Mouse (Mus musculus): ENCODE data around the gene Srarp. TPM values are rescaled to one million over a fixed set of nuclear protein-coding genes. Genes with fewer than 3 reads are reported as not detected.

Srarp gene
- polyA plus RNA-seq, 1 experiment from 2014 or later = not detected

DNA sequence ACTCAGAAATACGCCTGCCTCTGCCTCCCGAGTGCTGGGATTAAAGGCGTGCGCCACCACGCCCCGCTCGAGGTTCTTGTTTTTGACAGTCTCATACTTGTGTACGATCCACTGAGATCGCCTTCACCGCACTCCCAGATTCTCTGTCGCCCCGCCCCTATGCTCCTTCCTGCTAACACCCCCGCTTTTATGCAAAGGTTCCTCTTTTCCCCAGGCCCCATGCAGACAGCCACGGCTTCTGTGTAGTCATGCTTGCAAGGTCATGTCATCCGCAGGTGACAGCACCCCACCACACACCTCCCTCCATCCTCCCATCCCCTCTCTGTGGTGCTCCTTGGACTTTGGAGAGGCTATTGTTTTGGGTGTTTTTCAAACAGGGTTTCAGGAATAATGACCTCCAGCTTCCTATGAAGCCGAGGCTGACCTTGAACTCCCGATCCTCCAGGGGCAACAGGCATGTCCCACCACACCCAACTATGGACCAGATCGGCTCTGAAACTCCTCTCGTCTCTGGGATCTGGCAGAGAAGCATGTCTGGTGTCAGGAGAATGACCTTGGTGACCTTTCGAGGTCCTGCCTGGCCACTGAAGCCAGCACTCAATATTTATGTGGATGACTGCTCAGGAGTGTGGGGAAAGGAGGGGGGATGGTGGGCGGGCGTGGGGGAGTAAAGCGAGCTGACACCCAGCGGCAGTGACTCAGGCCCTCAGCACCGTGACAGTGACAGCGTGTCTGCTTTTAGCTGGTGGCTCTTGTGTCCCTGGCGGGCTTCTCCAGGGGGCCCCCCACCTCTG lies 16.3 kb downstream of the Srarp start:
- Histone ChIP-seq H3K9ac (ENCODE audit: low read depth, low read length) (no peak overlapping the region), H3K4me1 (replicated peaks; ENCODE audit: control insufficient read depth, insufficient read depth, low read length) (peaks cover 5% of the 10 kb centered on the region; the same call in 1 of the 2 replicates), H3K36me3 (ENCODE audit: control insufficient read depth, insufficient read depth) (no peaks in the 10 kb centered on the region), H3K27me3 (replicated peaks; ENCODE audit: control insufficient read depth, insufficient read depth, low read length) (no peaks in the 10 kb centered on the region), H3K9me3 (ENCODE audit: control insufficient read depth) (no peaks in the 10 kb centered on the region), H3K4me2 (replicated peaks; ENCODE audit: low read depth) (no peak overlapping the region), H3K4me3 (ENCODE audit: low read depth, low read length) (no peak overlapping the region), H3K27ac (ENCODE audit: low read depth, low read length) (no peak overlapping the region)
- TF ChIP-seq CTCF (IDR thresholded peaks at IDR 0.05; ENCODE audit: low read depth) = no peak
- WGBS = 67% methylated on average over 27 of the region's 27 CpGs
- ATAC-seq = no peak

DNA sequence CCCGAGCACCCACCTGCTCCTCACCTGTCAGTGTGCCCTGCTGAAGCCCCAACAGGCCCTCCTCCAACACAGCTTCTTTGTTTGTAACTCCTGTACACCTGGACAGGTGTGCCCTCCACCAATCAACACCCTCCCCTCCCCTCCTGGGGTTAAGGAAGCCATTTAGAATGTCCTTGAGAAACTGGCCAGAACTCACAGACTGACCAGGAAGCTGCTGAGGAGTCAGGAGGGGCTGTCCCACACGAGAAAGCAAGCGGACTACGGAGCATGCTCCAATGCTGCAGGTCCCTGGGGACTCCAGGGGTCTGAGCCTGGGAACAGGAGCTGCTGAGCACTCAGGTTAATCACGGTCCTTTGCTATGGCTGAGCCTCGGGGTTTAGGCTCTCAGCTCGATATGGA lies 20.0 kb downstream of the Srarp start, which contains the start of gene Clcnkb:
Gene Clcnkb, minus strand, starts transcription at position 91 of the 400 bp plus-strand sequence.
- Histone ChIP-seq H3K9ac (ENCODE audit: low read depth, low read length) (no peak within 1 kb of the TSS), H3K27ac (ENCODE audit: low read depth, low read length) (no peak within 1 kb of the TSS), H3K4me3 (ENCODE audit: low read depth, low read length) (no peak within 1 kb of the TSS), H3K36me3 (ENCODE audit: control insufficient read depth, insufficient read depth) (no peaks in the 10 kb centered on the region), H3K9me3 (ENCODE audit: control insufficient read depth) (no peaks in the 10 kb centered on the region), H3K4me2 (replicated peaks; ENCODE audit: low read depth) (no peak within 1 kb of the TSS), H3K27me3 (replicated peaks; ENCODE audit: control insufficient read depth, insufficient read depth, low read length) (no peaks in the 10 kb centered on the region), H3K4me1 (replicated peaks; ENCODE audit: control insufficient read depth, insufficient read depth, low read length) (no peaks in the 10 kb centered on the region; the same call in 1 of the 2 replicates)
- 65% methylated on average over 7 of the region's 7 CpGs for WGBS
- ATAC-seq = no peak
- TF ChIP-seq CTCF (IDR thresholded peaks at IDR 0.05; ENCODE audit: low read depth) = no peak

DNA sequence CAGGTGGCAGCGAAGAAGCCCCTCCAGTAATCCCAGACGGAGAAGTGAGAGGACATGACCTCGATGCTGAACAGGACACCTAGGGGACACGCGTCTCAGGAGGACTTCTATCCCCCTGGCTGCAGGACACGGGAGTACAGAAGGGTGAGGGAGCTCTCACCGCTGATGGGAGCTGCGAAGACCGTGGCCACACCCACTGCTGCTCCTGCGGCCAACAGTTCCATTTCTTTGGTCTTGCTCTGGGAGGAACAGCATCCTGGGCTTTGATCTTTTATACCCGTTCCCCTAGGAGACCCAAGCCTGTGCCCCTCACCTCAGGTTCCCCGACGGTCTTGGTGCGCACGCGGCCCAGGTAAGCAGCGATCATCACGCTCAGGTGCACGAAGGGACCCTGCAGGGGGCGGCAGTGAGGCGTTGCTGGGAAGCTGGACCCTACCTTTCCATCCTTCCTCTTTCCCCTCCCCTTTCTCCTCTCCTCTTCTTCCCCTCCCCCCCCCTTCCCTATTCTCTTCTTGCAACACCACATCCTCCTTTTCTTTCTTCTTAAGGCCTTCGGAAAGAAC lies 24.4 kb downstream of the Srarp start:
- no peaks in the 10 kb centered on the region for H3K4me1 ChIP-seq (replicated peaks; ENCODE audit: control insufficient read depth, insufficient read depth, low read length)
- WGBS = 23% methylated on average over 22 of the region's 22 CpGs
- no peak overlapping the region for H3K9ac ChIP-seq (ENCODE audit: low read depth, low read length)
- peak; percentile 57 for TF ChIP-seq CTCF (IDR thresholded peaks at IDR 0.05; ENCODE audit: low read depth)
- no peak overlapping the region for H3K4me3 ChIP-seq (ENCODE audit: low read depth, low read length)
- no peaks in the 10 kb centered on the region for H3K27me3 ChIP-seq (replicated peaks; ENCODE audit: control insufficient read depth, insufficient read depth, low read length)
- ATAC-seq = no peak
- H3K4me2 ChIP-seq (replicated peaks; ENCODE audit: low read depth) = no peak overlapping the region
- H3K27ac ChIP-seq (ENCODE audit: low read depth, low read length) = no peak overlapping the region
- no peaks in the 10 kb centered on the region for H3K36me3 ChIP-seq (ENCODE audit: control insufficient read depth, insufficient read depth)
- H3K9me3 ChIP-seq (ENCODE audit: control insufficient read depth) = no peaks in the 10 kb centered on the region

DNA sequence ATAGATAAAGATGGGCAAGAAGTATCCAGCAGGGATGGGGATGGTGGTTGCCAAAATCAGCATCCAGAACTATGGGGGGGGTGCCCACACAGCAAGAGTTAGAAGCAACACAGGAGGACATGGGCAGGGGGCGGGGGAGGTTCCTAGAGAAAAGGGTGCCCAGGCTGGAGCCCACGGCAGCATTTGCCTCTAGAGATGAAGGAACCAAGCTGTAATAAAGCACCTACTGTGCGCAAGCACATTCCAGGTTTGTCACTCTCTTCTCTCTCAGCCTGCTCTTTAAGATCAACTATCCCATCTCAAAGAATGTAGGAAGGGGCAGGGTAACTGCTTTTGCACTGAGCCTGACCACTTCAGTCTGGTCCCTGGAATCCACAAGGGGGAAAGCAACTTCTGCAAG lies 27.3 kb downstream of the Srarp start:
- H3K4me1 ChIP-seq (replicated peaks; ENCODE audit: control insufficient read depth, insufficient read depth, low read length) = no peaks in the 10 kb centered on the region
- no peak overlapping the region for H3K4me3 ChIP-seq (ENCODE audit: low read depth, low read length)
- H3K9ac ChIP-seq (ENCODE audit: low read depth, low read length) = no peak overlapping the region
- no peak for TF ChIP-seq CTCF (IDR thresholded peaks at IDR 0.05; ENCODE audit: low read depth)
- no peaks in the 10 kb centered on the region for H3K36me3 ChIP-seq (ENCODE audit: control insufficient read depth, insufficient read depth)
- no peak overlapping the region for H3K4me2 ChIP-seq (replicated peaks; ENCODE audit: low read depth)
- no peaks in the 10 kb centered on the region for H3K9me3 ChIP-seq (ENCODE audit: control insufficient read depth)
- no peak for ATAC-seq
- 89% methylated on average over 3 of the region's 3 CpGs for WGBS
- H3K27me3 ChIP-seq (replicated peaks; ENCODE audit: control insufficient read depth, insufficient read depth, low read length) = no peaks in the 10 kb centered on the region
- H3K27ac ChIP-seq (ENCODE audit: low read depth, low read length) = no peak overlapping the region

DNA sequence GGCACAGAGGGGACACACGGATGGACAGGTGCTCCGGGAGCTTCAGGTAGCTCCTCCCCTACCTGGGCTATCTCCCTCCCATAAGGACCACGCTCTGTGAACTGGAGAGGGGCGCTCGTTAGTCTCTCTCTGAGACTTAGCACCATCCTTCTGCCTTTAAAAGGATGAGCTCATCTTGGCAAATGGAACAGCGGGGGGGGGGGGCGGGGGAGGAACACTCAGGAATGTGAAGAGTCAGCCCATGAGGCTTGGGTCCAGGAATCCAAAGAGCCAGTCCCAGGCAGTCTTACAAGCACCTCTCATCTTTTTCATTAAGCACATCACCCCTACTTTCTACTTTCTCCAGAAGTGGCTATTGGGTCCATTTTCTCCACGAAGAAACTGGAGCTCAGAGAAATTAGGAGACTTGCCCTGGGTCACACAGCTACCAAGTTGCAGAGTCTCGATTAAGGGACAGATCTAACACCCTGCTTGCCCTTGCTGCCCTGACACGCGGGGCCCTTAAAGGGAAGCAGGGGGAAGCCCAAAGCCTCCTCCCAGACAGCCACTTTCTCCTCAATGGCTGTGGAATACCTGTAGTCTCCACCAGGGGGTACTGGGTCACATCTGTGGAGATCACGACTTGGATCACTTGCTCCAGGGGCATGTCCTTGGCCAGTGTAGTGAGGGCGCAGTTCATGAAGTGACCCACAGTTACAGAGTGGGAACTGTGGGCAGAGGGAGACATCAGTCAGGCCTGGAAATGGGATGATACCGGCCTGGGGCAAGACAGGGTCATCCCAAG lies 29.2 kb downstream of the Srarp start:
- Histone ChIP-seq H3K27ac (ENCODE audit: low read depth, low read length) (no peak overlapping the region), H3K4me2 (replicated peaks; ENCODE audit: low read depth) (no peak overlapping the region), H3K36me3 (ENCODE audit: control insufficient read depth, insufficient read depth) (no peaks in the 10 kb centered on the region), H3K4me1 (replicated peaks; ENCODE audit: control insufficient read depth, insufficient read depth, low read length) (no peaks in the 10 kb centered on the region), H3K27me3 (replicated peaks; ENCODE audit: control insufficient read depth, insufficient read depth, low read length) (no peaks in the 10 kb centered on the region), H3K9ac (ENCODE audit: low read depth, low read length) (no peak overlapping the region), H3K9me3 (ENCODE audit: control insufficient read depth) (no peaks in the 10 kb centered on the region), H3K4me3 (ENCODE audit: low read depth, low read length) (no peak overlapping the region)
- ATAC-seq = peak; percentile 29; the same call in 1 of the 2 replicates
- TF ChIP-seq CTCF (IDR thresholded peaks at IDR 0.05; ENCODE audit: low read depth) = peak; percentile 89
- 41% methylated on average over 14 of the region's 14 CpGs for WGBS

DNA sequence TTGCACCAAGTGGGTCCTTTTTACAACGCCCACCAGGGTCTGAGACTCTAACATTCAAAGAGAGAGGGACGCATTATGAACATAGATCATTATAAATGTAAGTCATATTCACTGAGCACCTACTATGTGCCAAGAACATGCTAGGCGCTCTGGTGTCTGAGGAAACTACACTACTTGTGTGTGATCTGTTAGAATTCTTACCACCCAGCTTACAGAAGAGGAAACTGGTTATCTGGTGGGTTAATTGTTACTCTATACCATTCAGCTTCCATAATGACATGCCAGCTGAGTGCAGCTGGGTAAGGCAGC lies 30.6 kb downstream of the Srarp start:
- no peak overlapping the region for H3K27ac ChIP-seq (ENCODE audit: low read depth, low read length)
- no peaks in the 10 kb centered on the region for H3K27me3 ChIP-seq (replicated peaks; ENCODE audit: control insufficient read depth, insufficient read depth, low read length)
- no peak overlapping the region for H3K9ac ChIP-seq (ENCODE audit: low read depth, low read length)
- H3K4me1 ChIP-seq (replicated peaks; ENCODE audit: control insufficient read depth, insufficient read depth, low read length) = no peaks in the 10 kb centered on the region
- H3K4me2 ChIP-seq (replicated peaks; ENCODE audit: low read depth) = no peak overlapping the region
- TF ChIP-seq CTCF (IDR thresholded peaks at IDR 0.05; ENCODE audit: low read depth) = no peak
- 80% methylated on average over 3 of the region's 3 CpGs for WGBS
- no peaks in the 10 kb centered on the region for H3K36me3 ChIP-seq (ENCODE audit: control insufficient read depth, insufficient read depth)
- H3K4me3 ChIP-seq (ENCODE audit: low read depth, low read length) = no peak overlapping the region
- no peak for ATAC-seq
- H3K9me3 ChIP-seq (ENCODE audit: control insufficient read depth) = no peaks in the 10 kb centered on the region

All from intestine, postnatal 0 days (tissue).